Mouse (Mus musculus): ENCODE measurements around the gene Rapgef4. TPM values are rescaled to one million over a fixed set of nuclear protein-coding genes. Genes with fewer than 3 reads are reported as not detected.

The Rapgef4 gene
- polyA plus RNA-seq, 1 experiment from 2014 or later: 3.6 TPM

DNA sequence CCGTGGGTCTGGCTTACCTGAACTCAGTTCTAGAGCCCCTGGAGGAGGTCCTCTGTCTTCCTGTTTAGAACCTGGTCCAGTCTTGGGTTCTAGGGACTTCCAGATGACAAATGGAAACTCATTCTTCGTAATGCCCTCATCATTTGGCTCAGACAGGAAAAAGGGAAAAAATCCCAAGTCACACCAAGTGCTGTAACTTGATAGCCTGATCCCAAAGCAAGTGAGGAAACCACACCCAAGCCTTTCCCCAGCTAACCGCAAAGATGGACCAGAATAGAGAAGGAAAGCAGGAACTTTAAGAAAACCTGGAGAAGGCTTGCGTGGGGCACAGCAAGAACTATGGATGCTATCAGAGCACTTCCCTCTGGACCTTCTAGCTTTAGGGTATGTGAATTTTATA, 167.6 kb downstream of the Rapgef4 start:
- 40% methylated on average over 4 of the region's 4 CpGs for WGBS
- Histone ChIP-seq H3K27me3 (ENCODE audit: control insufficient read depth, insufficient read depth, low read length) (no peaks in the 10 kb centered on the region), H3K4me2 (replicated peaks; ENCODE audit: low read depth) (no peak overlapping the region), H3K4me3 (ENCODE audit: low read depth, low read length) (no peak overlapping the region), H3K27ac (replicated peaks) (no peak overlapping the region), H3K4me1 (replicated peaks; ENCODE audit: control insufficient read depth, insufficient read depth) (no peaks in the 10 kb centered on the region), H3K9ac (ENCODE audit: low read length) (no peak overlapping the region), H3K36me3 (ENCODE audit: control insufficient read depth, insufficient read depth, low read length) (no peaks in the 10 kb centered on the region), H3K9me3 (ENCODE audit: control insufficient read depth, low read length) (no peaks in the 10 kb centered on the region)
- TF ChIP-seq CTCF (IDR thresholded peaks at IDR 0.05; ENCODE audit: low read depth) (no peak), EP300 (optimal IDR thresholded peaks at IDR 0.05) (no peak)
- ATAC-seq (ENCODE audit: low FRiP score, low TSS enrichment) (no peak), DNase-seq (ENCODE audit: low spot score) (no peak)

DNA sequence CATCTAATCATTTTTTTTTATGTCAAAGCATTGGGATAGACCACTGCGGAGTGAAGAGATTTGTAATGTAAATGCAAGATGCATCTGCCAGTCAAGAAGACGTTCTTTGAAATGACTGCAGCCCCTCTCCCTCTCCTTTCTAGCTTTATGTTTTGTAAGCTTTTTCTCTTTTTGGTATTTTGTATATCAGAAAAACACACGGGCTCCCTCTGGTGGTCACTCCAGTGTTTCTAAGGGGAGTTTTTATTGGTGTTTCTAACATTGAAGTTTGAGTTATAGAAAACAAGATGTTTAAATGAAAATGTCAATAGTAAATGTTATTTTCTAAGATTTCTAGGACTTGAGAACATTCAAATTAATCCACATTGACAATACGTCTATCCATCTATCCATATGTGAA, 168.0 kb downstream of the Rapgef4 start:
- Histone ChIP-seq H3K27me3 (ENCODE audit: control insufficient read depth, insufficient read depth, low read length) (no peaks in the 10 kb centered on the region), H3K9me3 (ENCODE audit: control insufficient read depth, low read length) (no peaks in the 10 kb centered on the region), H3K27ac (replicated peaks) (no peak overlapping the region), H3K4me3 (ENCODE audit: low read depth, low read length) (no peak overlapping the region), H3K4me2 (replicated peaks; ENCODE audit: low read depth) (no peak overlapping the region), H3K36me3 (ENCODE audit: control insufficient read depth, insufficient read depth, low read length) (no peaks in the 10 kb centered on the region), H3K4me1 (replicated peaks; ENCODE audit: control insufficient read depth, insufficient read depth) (no peaks in the 10 kb centered on the region), H3K9ac (ENCODE audit: low read length) (no peak overlapping the region)
- DNase-seq (ENCODE audit: low spot score) (peak; percentile 58), ATAC-seq (ENCODE audit: low FRiP score, low TSS enrichment) (no peak)
- TF ChIP-seq CTCF (IDR thresholded peaks at IDR 0.05; ENCODE audit: low read depth) (peak; percentile 83), EP300 (optimal IDR thresholded peaks at IDR 0.05) (no peak)
- WGBS: 26% methylated on average over 4 of the region's 4 CpGs

DNA sequence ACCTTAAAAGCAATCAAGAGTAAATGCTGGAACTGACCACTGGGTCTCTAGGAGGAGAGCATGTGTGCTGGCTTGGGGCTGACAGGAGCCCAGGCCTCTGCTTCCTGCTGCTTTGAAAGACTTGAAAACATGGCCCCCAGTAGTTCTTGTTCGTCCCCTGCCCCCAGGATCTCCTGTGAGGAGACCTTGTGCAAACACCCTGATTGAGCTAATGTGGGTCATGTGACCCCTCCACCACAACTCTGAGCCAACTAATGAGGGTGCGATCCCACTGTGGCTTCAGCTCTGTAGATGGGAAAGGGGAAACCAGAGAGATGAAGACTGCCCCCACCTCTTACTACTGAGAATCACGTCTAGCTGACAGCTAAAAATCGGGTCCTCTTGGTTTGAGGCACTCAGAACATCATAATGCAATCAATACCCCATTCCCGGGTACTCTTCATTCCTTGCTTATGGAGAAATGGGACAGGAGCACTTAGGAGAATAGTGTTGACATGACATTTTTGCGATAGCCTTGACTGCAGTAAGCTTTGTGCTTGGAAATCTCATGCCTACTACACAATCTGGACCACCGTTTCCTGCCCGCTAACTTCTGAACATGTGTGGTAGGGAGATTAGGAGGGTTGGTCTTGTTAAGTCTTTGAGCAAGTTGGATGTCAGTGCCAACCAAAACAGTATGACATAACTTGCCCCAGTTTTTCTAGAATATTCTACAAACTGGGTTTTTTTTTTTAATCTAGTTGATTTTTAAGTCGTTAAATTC, 170.9 kb downstream of the Rapgef4 start:
- no peaks in the 10 kb centered on the region for H3K36me3 ChIP-seq (ENCODE audit: control insufficient read depth, insufficient read depth, low read length)
- no peak for TF ChIP-seq CTCF (IDR thresholded peaks at IDR 0.05; ENCODE audit: low read depth)
- no peak for TF ChIP-seq EP300 (optimal IDR thresholded peaks at IDR 0.05)
- H3K9me3 ChIP-seq (ENCODE audit: control insufficient read depth, low read length): no peaks in the 10 kb centered on the region
- 77% methylated on average over 9 of the region's 9 CpGs for WGBS
- no peak overlapping the region for H3K4me3 ChIP-seq (ENCODE audit: low read depth, low read length)
- no peaks in the 10 kb centered on the region for H3K27me3 ChIP-seq (ENCODE audit: control insufficient read depth, insufficient read depth, low read length)
- H3K9ac ChIP-seq (ENCODE audit: low read length): no peak overlapping the region
- DNase-seq (ENCODE audit: low spot score) (no peak), ATAC-seq (ENCODE audit: low FRiP score, low TSS enrichment) (no peak)
- no peak overlapping the region for H3K27ac ChIP-seq (replicated peaks)
- no peak overlapping the region for H3K4me2 ChIP-seq (replicated peaks; ENCODE audit: low read depth)
- no peaks in the 10 kb centered on the region for H3K4me1 ChIP-seq (replicated peaks; ENCODE audit: control insufficient read depth, insufficient read depth)

DNA sequence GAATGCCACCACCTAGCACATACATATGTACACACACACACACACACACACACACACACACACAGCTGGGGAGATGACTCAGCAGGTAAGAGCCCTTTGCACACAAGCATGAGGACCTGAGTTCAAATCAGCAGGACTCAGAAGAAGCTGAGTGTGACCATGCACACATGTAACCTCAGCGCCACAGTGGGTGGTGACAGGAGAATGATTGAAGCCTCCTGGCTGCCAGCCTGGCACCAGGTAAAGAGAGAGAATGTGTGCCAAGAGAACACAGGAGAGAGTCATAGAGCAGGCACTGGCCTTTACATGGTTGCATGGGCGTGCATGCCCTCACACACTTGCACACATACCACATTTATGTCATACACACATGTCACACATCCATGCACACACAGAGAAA, 171.7 kb downstream of the Rapgef4 start:
- no peaks in the 10 kb centered on the region for H3K9me3 ChIP-seq (ENCODE audit: control insufficient read depth, low read length)
- H3K36me3 ChIP-seq (ENCODE audit: control insufficient read depth, insufficient read depth, low read length): no peaks in the 10 kb centered on the region
- H3K4me2 ChIP-seq (replicated peaks; ENCODE audit: low read depth): no peak overlapping the region
- no peak for TF ChIP-seq EP300 (optimal IDR thresholded peaks at IDR 0.05)
- no peak for TF ChIP-seq CTCF (IDR thresholded peaks at IDR 0.05; ENCODE audit: low read depth)
- no peak overlapping the region for H3K27ac ChIP-seq (replicated peaks)
- no peaks in the 10 kb centered on the region for H3K27me3 ChIP-seq (ENCODE audit: control insufficient read depth, insufficient read depth, low read length)
- H3K4me1 ChIP-seq (replicated peaks; ENCODE audit: control insufficient read depth, insufficient read depth): no peaks in the 10 kb centered on the region
- no peak overlapping the region for H3K4me3 ChIP-seq (ENCODE audit: low read depth, low read length)
- DNase-seq (ENCODE audit: low spot score) (no peak), ATAC-seq (ENCODE audit: low FRiP score, low TSS enrichment) (no peak)
- H3K9ac ChIP-seq (ENCODE audit: low read length): no peak overlapping the region
- 80% methylated on average over 2 of the region's 2 CpGs for WGBS

DNA sequence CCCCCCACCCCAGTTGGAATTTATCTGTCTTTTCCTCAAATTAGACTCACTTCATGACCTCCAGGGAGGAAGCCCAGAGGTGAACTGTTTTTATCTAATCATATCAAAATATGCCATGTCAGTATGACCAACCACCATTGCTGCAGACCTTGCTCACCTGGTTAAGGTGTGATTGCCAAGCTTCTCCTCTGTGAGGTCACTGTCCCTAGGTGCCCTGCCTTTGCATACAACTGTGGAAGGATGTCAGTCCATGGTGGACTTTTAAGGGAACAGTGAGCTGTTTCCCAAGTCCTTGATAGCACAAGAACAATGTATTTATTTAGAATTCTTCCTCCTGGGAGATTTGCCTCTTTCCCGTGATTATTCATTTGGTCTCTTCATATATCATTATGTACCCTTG, 172.8 kb downstream of the Rapgef4 start:
- H3K4me2 ChIP-seq (replicated peaks; ENCODE audit: low read depth): no peak overlapping the region
- ATAC-seq (ENCODE audit: low FRiP score, low TSS enrichment) (no peak), DNase-seq (ENCODE audit: low spot score) (no peak)
- 54% methylated on average over 1 of the region's 1 CpGs for WGBS
- H3K4me1 ChIP-seq (replicated peaks; ENCODE audit: control insufficient read depth, insufficient read depth): no peaks in the 10 kb centered on the region
- TF ChIP-seq EP300 (optimal IDR thresholded peaks at IDR 0.05) (no peak), CTCF (IDR thresholded peaks at IDR 0.05; ENCODE audit: low read depth) (no peak)
- no peak overlapping the region for H3K9ac ChIP-seq (ENCODE audit: low read length)
- H3K27me3 ChIP-seq (ENCODE audit: control insufficient read depth, insufficient read depth, low read length): no peaks in the 10 kb centered on the region
- no peak overlapping the region for H3K4me3 ChIP-seq (ENCODE audit: low read depth, low read length)
- no peaks in the 10 kb centered on the region for H3K36me3 ChIP-seq (ENCODE audit: control insufficient read depth, insufficient read depth, low read length)
- no peak overlapping the region for H3K27ac ChIP-seq (replicated peaks)
- H3K9me3 ChIP-seq (ENCODE audit: control insufficient read depth, low read length): no peaks in the 10 kb centered on the region

DNA sequence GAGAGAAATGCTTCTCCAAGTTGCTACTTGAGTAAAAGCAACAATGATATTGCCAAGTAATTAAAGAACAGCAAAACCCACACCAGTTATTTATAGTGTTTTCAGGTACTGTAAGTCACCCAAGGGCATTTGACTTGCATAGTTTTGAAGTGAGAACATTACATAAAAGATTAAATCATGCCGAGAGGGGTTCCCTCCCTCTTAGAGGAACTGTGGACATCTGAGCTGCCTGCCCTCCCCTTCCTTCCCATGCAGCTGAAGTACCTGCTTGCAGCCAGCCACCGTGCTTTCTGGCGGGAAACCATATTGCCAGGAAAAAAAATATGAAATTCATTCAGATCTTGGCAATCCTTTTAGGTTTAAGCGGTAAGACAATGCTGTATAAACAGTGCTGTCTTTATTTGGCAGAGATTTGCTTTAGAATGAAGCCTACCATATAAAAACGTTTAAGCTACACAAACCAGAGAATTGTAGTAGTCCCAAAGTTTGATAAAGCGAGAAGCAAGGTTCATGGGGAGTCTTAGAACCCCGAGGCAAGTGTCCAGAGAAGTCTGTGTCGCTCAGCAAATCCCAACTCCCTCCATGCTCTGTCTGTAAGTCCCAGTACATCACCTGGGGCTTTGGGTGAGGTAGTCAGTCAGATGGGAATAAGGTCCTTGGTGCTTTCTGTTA, 174.2 kb downstream of the Rapgef4 start:
- DNase-seq (ENCODE audit: low spot score): no peak
- Histone ChIP-seq H3K9me3 (ENCODE audit: control insufficient read depth, low read length) (no peaks in the 10 kb centered on the region), H3K27me3 (ENCODE audit: control insufficient read depth, insufficient read depth, low read length) (no peaks in the 10 kb centered on the region), H3K9ac (ENCODE audit: low read length) (no peak overlapping the region), H3K4me2 (replicated peaks; ENCODE audit: low read depth) (no peak overlapping the region), H3K4me1 (replicated peaks; ENCODE audit: control insufficient read depth, insufficient read depth) (no peaks in the 10 kb centered on the region), H3K36me3 (ENCODE audit: control insufficient read depth, insufficient read depth, low read length) (no peaks in the 10 kb centered on the region), H3K27ac (replicated peaks) (no peak overlapping the region), H3K4me3 (ENCODE audit: low read depth, low read length) (no peak overlapping the region)
- ATAC-seq (ENCODE audit: low FRiP score, low TSS enrichment): no peak
- 21% methylated on average over 8 of the region's 8 CpGs for WGBS
- TF ChIP-seq CTCF (IDR thresholded peaks at IDR 0.05; ENCODE audit: low read depth) (no peak), EP300 (optimal IDR thresholded peaks at IDR 0.05) (no peak)

All from stomach, postnatal 0 days (tissue).